Mouse (Mus musculus): ENCODE measurements around the gene 4930544D05Rik. TPM values are rescaled to one million over a fixed set of nuclear protein-coding genes. Genes with fewer than 3 reads are reported as not detected.

Gene 4930544D05Rik
- polyA plus RNA-seq, 1 experiment from 2014 or later = not detected

GRCm38 (mm10) chr11:70647716-70648420, 32.2 kb downstream of the 4930544D05Rik start:
- H3K4me1 ChIP-seq (ENCODE audit: insufficient read depth, low read length) = peaks cover 61% of the 10 kb centered on the region
- 2% methylated on average over 28 of the region's 28 CpGs for WGBS
- peak; percentile 12 for ATAC-seq (ENCODE audit: low FRiP score, low TSS enrichment)
- no peaks in the 10 kb centered on the region for H3K27me3 ChIP-seq (ENCODE audit: insufficient read depth, low read length)
- H3K9ac ChIP-seq (replicated peaks; ENCODE audit: low read length) = peak overlapping the region; percentile 76
- H3K9me3 ChIP-seq (ENCODE audit: low read length) = no peaks in the 10 kb centered on the region
- peaks cover 60% of the 10 kb centered on the region for H3K36me3 ChIP-seq (ENCODE audit: insufficient read depth, low read length)
- peak overlapping the region; percentile 68 for H3K4me3 ChIP-seq (ENCODE audit: low read length)
- H3K27ac ChIP-seq (ENCODE audit: low read length) = peak overlapping the region; percentile 99
- H3K4me2 ChIP-seq (replicated peaks; ENCODE audit: low read depth, low read length) = peak overlapping the region; percentile 97

- H3K4me2 ChIP-seq (replicated peaks; ENCODE audit: low read depth, low read length) = peak overlapping the region; percentile 97
- H3K27ac ChIP-seq (ENCODE audit: low read length) = peak overlapping the region; percentile 99; the same call in 1 of the 2 replicates
- no peak for ATAC-seq (ENCODE audit: low FRiP score, low TSS enrichment)
- H3K4me1 ChIP-seq (ENCODE audit: insufficient read depth, low read length) = peaks cover 63% of the 10 kb centered on the region
- H3K9me3 ChIP-seq (ENCODE audit: low read length) = no peaks in the 10 kb centered on the region
- 78% methylated on average over 4 of the region's 4 CpGs for WGBS
- no peaks in the 10 kb centered on the region for H3K27me3 ChIP-seq (ENCODE audit: insufficient read depth, low read length)
- H3K9ac ChIP-seq (replicated peaks; ENCODE audit: low read length) = peak overlapping the region; percentile 76
- peak overlapping the region; percentile 68 for H3K4me3 ChIP-seq (ENCODE audit: low read length)
- peaks cover 57% of the 10 kb centered on the region for H3K36me3 ChIP-seq (ENCODE audit: insufficient read depth, low read length)
These were observed 32.9 kb downstream of the 4930544D05Rik start for GRCm38 (mm10) chr11:70648512-70648911.

GRCm38 (mm10) chr11:70649185-70649734, 33.6 kb downstream of the 4930544D05Rik start:
- Histone ChIP-seq H3K4me2 (replicated peaks; ENCODE audit: low read depth, low read length) (0 out of 2 replicates have a peak overlapping the region, but pooled peaks have one; percentile 97), H3K9ac (replicated peaks; ENCODE audit: low read length) (0 out of 2 replicates have a peak overlapping the region, but pooled peaks have one; percentile 36), H3K9me3 (ENCODE audit: low read length) (no peaks in the 10 kb centered on the region), H3K27ac (ENCODE audit: low read length) (no peak overlapping the region), H3K4me3 (ENCODE audit: low read length) (peak overlapping the region; percentile 68; the same call in 1 of the 2 replicates), H3K4me1 (ENCODE audit: insufficient read depth, low read length) (peaks cover 63% of the 10 kb centered on the region), H3K36me3 (ENCODE audit: insufficient read depth, low read length) (peaks cover 52% of the 10 kb centered on the region), H3K27me3 (ENCODE audit: insufficient read depth, low read length) (no peaks in the 10 kb centered on the region)
- 71% methylated on average over 8 of the region's 8 CpGs for WGBS
- no peak for ATAC-seq (ENCODE audit: low FRiP score, low TSS enrichment)

- no peaks in the 10 kb centered on the region for H3K27me3 ChIP-seq (ENCODE audit: insufficient read depth, low read length)
- peaks cover 58% of the 10 kb centered on the region for H3K4me1 ChIP-seq (ENCODE audit: insufficient read depth, low read length)
- H3K4me3 ChIP-seq (ENCODE audit: low read length) = no peak overlapping the region
- H3K4me2 ChIP-seq (replicated peaks; ENCODE audit: low read depth, low read length) = peak overlapping the region; percentile 98; the same call in 1 of the 2 replicates
- H3K36me3 ChIP-seq (ENCODE audit: insufficient read depth, low read length) = peaks cover 41% of the 10 kb centered on the region
- 0 out of 2 replicates have a peak overlapping the region, but pooled peaks have one; percentile 19 for H3K9ac ChIP-seq (replicated peaks; ENCODE audit: low read length)
- no peak overlapping the region; the same call in 1 of the 2 replicates for H3K27ac ChIP-seq (ENCODE audit: low read length)
- no peak for ATAC-seq (ENCODE audit: low FRiP score, low TSS enrichment)
- 82% methylated on average over 12 of the region's 12 CpGs for WGBS
- no peaks in the 10 kb centered on the region for H3K9me3 ChIP-seq (ENCODE audit: low read length)
These were observed 34.9 kb downstream of the 4930544D05Rik start for GRCm38 (mm10) chr11:70650322-70651175.

- Histone ChIP-seq H3K4me1 (ENCODE audit: insufficient read depth, low read length) (peaks cover 59% of the 10 kb centered on the region), H3K9me3 (ENCODE audit: low read length) (no peaks in the 10 kb centered on the region), H3K27me3 (ENCODE audit: insufficient read depth, low read length) (no peaks in the 10 kb centered on the region), H3K27ac (ENCODE audit: low read length) (no peak overlapping the region; the same call in 1 of the 2 replicates), H3K36me3 (ENCODE audit: insufficient read depth, low read length) (peaks cover 41% of the 10 kb centered on the region), H3K9ac (replicated peaks; ENCODE audit: low read length) (no peak overlapping the region; the same call in 1 of the 2 replicates), H3K4me3 (ENCODE audit: low read length) (peak overlapping the region; percentile 100; the same call in 1 of the 2 replicates), H3K4me2 (replicated peaks; ENCODE audit: low read depth, low read length) (peak overlapping the region; percentile 98; the same call in 1 of the 2 replicates)
- 68% methylated on average over 2 of the region's 2 CpGs for WGBS
- no peak for ATAC-seq (ENCODE audit: low FRiP score, low TSS enrichment)
These were observed 35.7 kb downstream of the 4930544D05Rik start for GRCm38 (mm10) chr11:70651391-70651790.

GRCm38 (mm10) chr11:70652029-70652883, 36.6 kb downstream of the 4930544D05Rik start:
- Histone ChIP-seq H3K27ac (ENCODE audit: low read length) (peak overlapping the region; percentile 99), H3K36me3 (ENCODE audit: insufficient read depth, low read length) (peaks cover 41% of the 10 kb centered on the region), H3K9ac (replicated peaks; ENCODE audit: low read length) (peak overlapping the region; percentile 99), H3K27me3 (ENCODE audit: insufficient read depth, low read length) (no peaks in the 10 kb centered on the region), H3K4me2 (replicated peaks; ENCODE audit: low read depth, low read length) (peak overlapping the region; percentile 98), H3K9me3 (ENCODE audit: low read length) (no peaks in the 10 kb centered on the region), H3K4me1 (ENCODE audit: insufficient read depth, low read length) (peaks cover 67% of the 10 kb centered on the region), H3K4me3 (ENCODE audit: low read length) (peak overlapping the region; percentile 100)
- WGBS = 39% methylated on average over 12 of the region's 12 CpGs
- ATAC-seq (ENCODE audit: low FRiP score, low TSS enrichment) = no peak

- peaks cover 41% of the 10 kb centered on the region for H3K36me3 ChIP-seq (ENCODE audit: insufficient read depth, low read length)
These were observed 37.3 kb downstream of the 4930544D05Rik start for GRCm38 (mm10) chr11:70652884-70653344.

GRCm38 (mm10) chr11:70653345-70654197, 37.9 kb downstream of the 4930544D05Rik start:
- under 1% methylated on average over 59 of the region's 63 CpGs for WGBS
- Histone ChIP-seq H3K4me2 (replicated peaks; ENCODE audit: low read depth, low read length) (peak overlapping the region; percentile 98), H3K4me3 (ENCODE audit: low read length) (peak overlapping the region; percentile 100), H3K36me3 (ENCODE audit: insufficient read depth, low read length) (peaks cover 41% of the 10 kb centered on the region), H3K27ac (ENCODE audit: low read length) (peak overlapping the region; percentile 99), H3K27me3 (ENCODE audit: insufficient read depth, low read length) (no peaks in the 10 kb centered on the region), H3K9me3 (ENCODE audit: low read length) (no peaks in the 10 kb centered on the region), H3K4me1 (ENCODE audit: insufficient read depth, low read length) (peaks cover 68% of the 10 kb centered on the region), H3K9ac (replicated peaks; ENCODE audit: low read length) (peak overlapping the region; percentile 99)
- peak; percentile 25 for ATAC-seq (ENCODE audit: low FRiP score, low TSS enrichment)

More at GRCm38 (mm10) chr11:70652884-70653344, 37.3 kb downstream of the 4930544D05Rik start:
- peaks cover 73% of the 10 kb centered on the region for H3K4me1 ChIP-seq (ENCODE audit: insufficient read depth, low read length)
- 35% methylated on average over 6 of the region's 6 CpGs for WGBS
- no peaks in the 10 kb centered on the region for H3K9me3 ChIP-seq (ENCODE audit: low read length)
- peak overlapping the region; percentile 99 for H3K27ac ChIP-seq (ENCODE audit: low read length)
- H3K9ac ChIP-seq (replicated peaks; ENCODE audit: low read length) = peak overlapping the region; percentile 99
- no peaks in the 10 kb centered on the region for H3K27me3 ChIP-seq (ENCODE audit: insufficient read depth, low read length)
- H3K4me2 ChIP-seq (replicated peaks; ENCODE audit: low read depth, low read length) = peak overlapping the region; percentile 98
- peak overlapping the region; percentile 100 for H3K4me3 ChIP-seq (ENCODE audit: low read length)
- no peak for ATAC-seq (ENCODE audit: low FRiP score, low TSS enrichment)

All from kidney, embryonic 16.5 days (tissue).